Mouse (Mus musculus) adrenal gland, adult (tissue): ENCODE measurements around the gene Olfr464.

Experiments used
- DNase-seq, 2 experiments: peaks; one replicate each; pipeline ENCODE4 v3.0.0; 2022 to 2023; ENCODE audit warnings: low spot score in 1 of 2; ENCODE audit not compliant: inconsistent age in 2 of 2

Gene Olfr464

DNA sequence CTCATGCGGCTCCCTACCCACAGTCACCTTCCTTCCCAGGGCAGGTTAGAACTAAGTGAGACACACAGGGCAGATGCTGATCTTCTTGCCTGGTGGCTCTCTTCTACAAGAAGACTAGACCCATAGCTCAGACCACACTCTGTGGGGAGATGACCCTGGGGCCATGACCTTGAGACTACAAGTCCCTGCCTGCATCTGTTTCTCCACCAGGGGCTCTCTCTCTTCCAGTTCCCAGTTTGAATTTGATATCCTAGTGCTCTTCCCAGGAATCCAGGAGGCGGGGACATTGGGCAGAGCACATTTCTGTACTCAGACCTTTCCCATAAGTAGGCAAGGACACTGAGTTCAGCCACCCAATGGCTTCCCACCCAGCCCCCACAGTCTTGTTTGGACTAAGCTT is 50.7 kb downstream of the Olfr464 start:
- no peak for DNase-seq

DNA sequence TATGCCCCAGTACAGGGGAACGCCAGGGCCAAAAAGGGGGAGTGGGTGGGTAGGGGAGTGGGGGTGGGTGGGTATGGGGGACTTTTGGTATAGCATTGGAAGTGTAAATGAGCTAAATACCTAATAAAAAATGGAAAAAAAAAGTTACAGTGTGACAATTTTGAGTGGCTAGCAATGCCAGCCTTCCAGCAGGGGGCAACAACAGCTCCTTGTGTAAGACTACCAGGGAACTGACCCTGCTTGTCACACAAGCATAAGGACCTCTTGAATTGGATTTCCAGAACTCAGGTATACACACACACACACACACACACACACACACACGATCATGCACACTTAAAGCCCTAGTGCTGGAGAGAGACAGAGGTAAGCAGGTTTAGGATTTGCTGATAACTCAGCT is 53.9 kb downstream of the Olfr464 start:
- peak in 1 of 2 experiments; percentile 32 for DNase-seq
